Mouse (Mus musculus): Measurements from ENCODE around the gene Hist1h2ai. TPM values are rescaled to one million over a fixed set of nuclear protein-coding genes. Genes with fewer than 3 reads are reported as not detected.
A peak's percentile ranks its signal among the peaks of the same experiment; 100 is the strongest.

Gene Hist1h2ai
- total RNA-seq, 2 experiments from 2014 or later, result 25.2 to 27.6 TPM

GRCm38 (mm10) chr13:21722993-21723836 is 7.0 kb downstream of the Hist1h2ai start:
- DNase-seq (ENCODE audit: extremely low spot score in 1 of 2, low spot score in 1 of 2), result no peak

GRCm38 (mm10) chr13:21727948-21728572 is 11.8 kb downstream of the Hist1h2ai start:
- no peak for DNase-seq (ENCODE audit: extremely low spot score in 1 of 2, low spot score in 1 of 2)

- DNase-seq (ENCODE audit: extremely low spot score in 1 of 2, low spot score in 1 of 2), result no peak
Measured at GRCm38 (mm10) chr13:21729544-21729943, 13.3 kb downstream of the Hist1h2ai start.

- DNase-seq (ENCODE audit: extremely low spot score in 1 of 2, low spot score in 1 of 2), result no peak
Measured at GRCm38 (mm10) chr13:21733466-21733865, 17.2 kb downstream of the Hist1h2ai start.

- peak; percentile 26 to 65 for DNase-seq (ENCODE audit: extremely low spot score in 1 of 2, low spot score in 1 of 2)
Measured at GRCm38 (mm10) chr13:21734010-21734905, 18.0 kb downstream of the Hist1h2ai start.

- peak; percentile 52 to 69 for DNase-seq (ENCODE audit: extremely low spot score in 1 of 2, low spot score in 1 of 2)
Measured at GRCm38 (mm10) chr13:21734906-21735767, 18.9 kb downstream of the Hist1h2ai start, which contains the start of gene Hist1h4j. Gene Hist1h4j (plus strand): TSS chr13:21735064.

GRCm38 (mm10) chr13:21745006-21745405 is 28.8 kb downstream of the Hist1h2ai start:
- DNase-seq (ENCODE audit: extremely low spot score in 1 of 2, low spot score in 1 of 2), result no peak

DNA sequence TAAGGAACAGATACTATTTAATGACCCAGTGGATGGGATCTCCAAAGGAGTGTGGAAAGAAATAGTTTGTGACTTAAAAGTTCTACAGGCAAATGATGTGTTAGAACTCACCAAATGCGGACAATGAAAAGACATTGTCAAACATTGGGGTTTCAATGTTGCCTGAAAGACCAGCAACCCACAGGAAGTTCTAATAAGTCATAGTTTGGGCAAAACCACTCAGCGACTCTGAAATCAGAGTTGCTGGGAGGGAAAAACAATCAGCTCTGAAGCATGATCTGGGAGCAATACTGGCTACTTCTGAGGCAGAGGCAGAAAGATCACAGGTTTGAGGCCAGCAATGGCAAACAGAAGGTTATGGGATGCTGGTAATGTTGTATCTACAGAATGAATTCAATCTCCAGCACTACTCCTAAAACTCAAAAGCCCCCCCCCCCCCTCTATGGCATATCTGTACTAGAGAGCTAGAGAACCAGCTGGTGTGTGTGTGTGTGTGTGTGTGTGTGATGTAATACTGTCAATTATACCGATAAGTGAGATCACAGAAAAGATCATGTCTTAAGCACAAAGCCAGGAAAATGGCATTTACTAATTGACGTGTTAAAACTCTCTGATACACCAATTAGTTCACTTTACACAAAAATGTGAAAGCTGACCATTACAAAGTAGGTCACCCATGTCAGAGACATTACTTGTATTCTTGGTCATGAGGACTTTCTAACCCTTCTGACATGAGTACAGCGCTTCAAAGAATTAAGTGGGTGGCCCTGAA is 33.4 kb downstream of the Hist1h2ai start:
- DNase-seq (ENCODE audit: extremely low spot score in 1 of 2, low spot score in 1 of 2), result no peak

DNA sequence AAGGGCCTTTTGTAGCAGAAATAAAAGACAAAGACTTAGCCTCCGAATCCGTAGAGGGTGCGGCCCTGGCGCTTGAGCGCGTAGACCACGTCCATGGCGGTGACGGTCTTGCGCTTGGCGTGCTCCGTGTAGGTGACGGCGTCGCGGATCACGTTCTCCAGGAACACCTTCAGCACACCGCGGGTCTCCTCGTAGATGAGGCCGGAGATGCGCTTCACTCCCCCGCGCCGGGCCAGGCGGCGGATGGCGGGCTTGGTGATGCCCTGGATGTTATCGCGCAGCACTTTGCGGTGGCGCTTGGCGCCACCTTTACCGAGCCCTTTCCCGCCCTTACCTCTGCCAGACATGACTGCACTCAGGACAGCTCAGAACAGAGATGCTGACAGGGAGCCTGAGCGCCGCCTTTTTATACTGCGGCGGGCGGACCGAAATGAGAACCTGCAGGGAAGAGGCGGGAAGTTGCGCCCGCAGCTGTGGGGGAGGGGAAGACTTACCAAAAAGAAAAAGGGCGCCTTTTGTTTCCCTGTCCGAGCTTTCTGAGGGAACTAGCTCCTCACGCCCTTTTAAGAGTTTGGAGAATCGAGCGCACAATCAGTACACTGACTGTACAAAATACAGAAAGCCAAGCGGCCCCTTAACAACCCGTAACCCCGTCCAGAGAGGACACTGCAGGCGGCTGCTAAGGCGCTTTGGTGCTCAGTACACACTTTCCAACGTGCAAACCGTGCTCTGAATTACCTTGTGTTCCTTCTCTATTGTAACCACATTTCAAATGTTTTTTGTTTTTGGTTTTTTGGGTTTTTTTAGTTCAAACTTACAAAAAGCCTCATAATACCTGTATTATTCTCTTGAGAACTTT is 34.2 kb downstream of the Hist1h2ai start, which contains the start of gene Hist1h4k:
TSS of gene Hist1h4k (minus strand) at position 347 of the 859 bp plus-strand sequence.
- peak; percentile 90 to 91 for DNase-seq (ENCODE audit: extremely low spot score in 1 of 2, low spot score in 1 of 2)

DNA sequence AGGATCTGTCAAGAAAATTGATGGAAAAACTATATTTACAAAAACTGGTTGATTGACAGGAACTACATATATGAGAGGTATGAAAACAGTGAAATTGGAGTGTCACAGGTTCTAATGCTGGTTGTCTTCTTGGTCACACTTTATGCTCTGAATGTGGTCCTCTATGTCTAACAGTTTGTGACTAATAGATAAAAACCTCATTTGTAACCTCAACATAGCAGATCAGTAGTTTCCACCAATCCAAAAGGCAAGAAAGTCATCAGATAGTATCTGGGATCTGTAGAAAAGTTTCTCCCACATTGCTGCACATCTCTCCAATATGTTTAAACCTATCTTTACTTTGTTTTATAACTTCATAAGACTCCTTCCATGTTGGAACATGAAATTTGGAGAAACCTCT is 35.2 kb downstream of the Hist1h2ai start:
- DNase-seq (ENCODE audit: extremely low spot score in 1 of 2, low spot score in 1 of 2), result no peak

GRCm38 (mm10) chr13:21751827-21752226 is 35.6 kb downstream of the Hist1h2ai start:
- no peak for DNase-seq (ENCODE audit: extremely low spot score in 1 of 2, low spot score in 1 of 2)

- DNase-seq (ENCODE audit: extremely low spot score in 1 of 2, low spot score in 1 of 2), result no peak
Measured at GRCm38 (mm10) chr13:21752356-21752755, 36.1 kb downstream of the Hist1h2ai start.

- DNase-seq (ENCODE audit: extremely low spot score in 1 of 2, low spot score in 1 of 2), result no peak
Measured at GRCm38 (mm10) chr13:21753051-21753523, 36.9 kb downstream of the Hist1h2ai start.

DNA sequence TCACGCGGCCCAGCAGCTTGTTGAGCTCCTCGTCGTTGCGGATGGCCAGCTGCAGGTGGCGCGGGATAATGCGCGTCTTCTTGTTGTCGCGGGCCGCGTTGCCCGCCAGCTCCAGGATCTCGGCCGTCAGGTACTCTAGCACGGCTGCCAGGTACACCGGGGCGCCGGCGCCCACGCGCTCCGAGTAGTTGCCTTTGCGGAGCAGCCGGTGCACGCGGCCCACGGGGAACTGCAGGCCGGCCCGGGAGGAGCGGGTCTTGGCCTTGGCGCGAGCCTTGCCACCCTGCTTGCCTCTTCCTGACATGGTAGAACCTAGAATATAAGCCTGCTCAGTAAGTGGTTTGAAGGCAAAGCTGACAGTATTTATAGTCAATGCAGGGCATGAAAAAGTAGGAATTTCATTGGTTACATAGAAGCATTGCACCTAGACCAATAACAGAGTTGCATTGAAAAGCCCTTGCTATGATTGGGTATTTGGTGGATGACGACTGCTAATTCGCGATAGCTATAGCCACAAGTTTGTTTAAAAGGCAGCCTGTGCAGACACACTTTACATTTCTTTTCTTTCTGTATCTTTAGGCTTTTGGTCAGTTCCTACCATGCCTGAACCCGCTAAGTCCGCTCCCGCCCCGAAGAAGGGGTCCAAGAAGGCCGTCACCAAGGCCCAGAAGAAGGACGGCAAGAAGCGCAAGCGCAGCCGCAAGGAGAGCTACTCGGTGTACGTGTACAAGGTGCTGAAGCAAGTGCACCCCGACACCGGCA is 37.5 kb downstream of the Hist1h2ai start, which contains the start of the genes Hist1h2ak and Hist1h2bn:
TSS of gene Hist1h2ak (minus strand) at position 304 of the 762 bp plus-strand sequence.
TSS of gene Hist1h2bn (plus strand) at position 600 of the 762 bp plus-strand sequence.
- DNase-seq (ENCODE audit: extremely low spot score in 1 of 2, low spot score in 1 of 2), result peak; percentile 32 to 50

DNA sequence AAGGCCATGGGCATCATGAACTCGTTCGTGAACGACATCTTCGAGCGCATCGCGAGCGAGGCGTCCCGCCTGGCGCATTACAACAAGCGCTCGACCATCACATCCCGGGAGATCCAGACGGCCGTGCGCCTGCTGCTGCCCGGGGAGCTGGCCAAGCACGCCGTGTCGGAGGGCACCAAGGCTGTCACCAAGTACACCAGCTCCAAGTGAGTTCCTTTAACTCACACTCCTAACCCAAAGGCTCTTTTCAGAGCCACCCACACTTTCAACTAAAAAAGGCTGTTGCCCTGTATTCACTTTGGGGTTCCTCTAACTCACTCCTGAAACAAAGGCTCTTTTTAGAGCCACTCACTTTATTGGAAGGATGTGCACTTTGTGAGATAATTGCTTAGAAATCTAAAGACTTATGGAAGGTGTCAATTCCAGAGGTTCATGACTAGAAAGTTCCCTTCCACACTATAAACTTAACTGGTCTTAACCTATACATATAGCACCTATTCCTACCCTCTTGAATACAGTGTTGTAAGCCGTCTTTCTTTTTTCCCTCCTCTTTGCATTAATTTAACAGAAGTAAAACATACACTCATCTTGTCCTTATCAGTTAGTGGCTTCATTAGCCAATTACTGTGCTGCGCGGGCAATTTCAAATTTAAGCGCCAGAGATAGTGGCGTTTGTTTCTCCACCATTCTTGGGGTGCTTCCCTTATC is 38.2 kb downstream of the Hist1h2ai start:
- peak in 1 of 2 experiments; percentile 47 for DNase-seq (ENCODE audit: extremely low spot score in 1 of 2, low spot score in 1 of 2)

- DNase-seq (ENCODE audit: extremely low spot score in 1 of 2, low spot score in 1 of 2), result no peak
Measured at GRCm38 (mm10) chr13:21755707-21756106, 39.5 kb downstream of the Hist1h2ai start.

All from layer of hippocampus, postnatal 25 days (tissue).